Mouse (Mus musculus) lung, embryonic 16.5 days (tissue): Measurements from ENCODE around the gene Rpl36a. TPM values are rescaled to one million over a fixed set of nuclear protein-coding genes. Genes with fewer than 3 reads are reported as not detected.

ENCODE experiments used
- polyA plus RNA-seq: library from polyadenylated mRNA; unstranded; fragments of >200 nt; fragmentation: Nextera tagmentation; extraction: Ambion mirVana; gene quantifications from 2 replicates; pipeline ENCODE4 v1.2.1, GENCODE M21; 2015

Gene Rpl36a
- polyA plus RNA-seq, 1 experiment from 2014 or later: 439 TPM

Other genes starting within 250 kb of the Rpl36a start
- 0.40 and 0.41 TPM in 2 replicates for gene Drp2, start 181.1 kb upstream of the Rpl36a start, polyA plus RNA-seq
- gene Taf7l, start 109.2 kb upstream of the Rpl36a start, polyA plus RNA-seq: not detected in 2 replicates
- 58.2 and 58.4 TPM in 2 replicates for gene Timm8a1, start 43.8 kb upstream of the Rpl36a start, polyA plus RNA-seq
- 1.9 and 2.1 TPM in 2 replicates for gene Btk, start 2.1 kb upstream of the Rpl36a start, polyA plus RNA-seq
- 6.9 TPM in 2 replicates for gene Gla, start 15.5 kb downstream of the Rpl36a start, polyA plus RNA-seq
- gene Hnrnph2, start 15.5 kb downstream of the Rpl36a start, polyA plus RNA-seq: 160 and 172 TPM in 2 replicates
- 5.0 and 5.3 TPM in 2 replicates for gene Armcx4, start 100.9 kb downstream of the Rpl36a start, polyA plus RNA-seq
- 52.7 and 54.0 TPM in 2 replicates for gene Armcx1, start 132.3 kb downstream of the Rpl36a start, polyA plus RNA-seq
- gene Armcx6, start 165.8 kb downstream of the Rpl36a start, polyA plus RNA-seq: 17.0 and 19.6 TPM in 2 replicates
- gene Armcx3, start 170.9 kb downstream of the Rpl36a start, polyA plus RNA-seq: 72.4 and 75.8 TPM in 2 replicates
- 64.3 and 70.9 TPM in 2 replicates for gene Armcx2, start 223.6 kb downstream of the Rpl36a start, polyA plus RNA-seq